Mouse (Mus musculus) thymus, postnatal 36 days (tissue): Measurements from ENCODE around the gene Olfr115.

ENCODE experiments used
- DNase-seq, 2 experiments: peaks; one replicate each; pipeline ENCODE4 v3.0.0; 2022; ENCODE audit warnings: mixed read lengths in 2 of 2

Olfr115 gene

DNA sequence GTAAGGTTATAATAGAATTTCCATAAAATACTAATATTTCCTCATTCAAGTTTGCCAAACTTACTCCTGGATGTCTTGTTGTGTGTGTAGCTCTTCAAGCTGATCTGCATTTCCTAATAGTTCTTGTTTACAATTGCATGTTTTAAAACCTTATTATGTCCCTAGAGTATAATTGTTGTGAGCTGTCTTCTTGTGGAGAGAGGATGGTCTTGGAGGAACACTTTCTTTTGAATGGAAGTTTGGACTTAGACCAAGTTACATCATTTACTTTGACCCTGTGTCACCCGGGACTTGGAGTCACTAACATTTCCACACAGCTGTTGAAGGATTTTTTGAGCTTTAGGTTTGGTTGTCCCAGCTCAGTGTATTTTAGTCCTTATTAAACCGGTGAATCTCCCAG lies at the start of gene Olfr115, which contains the start of gene Olfr116:
Olfr115 (minus strand) TSS at position 101 of the 400 bp plus-strand sequence.
Olfr116 (minus strand) TSS at position 191 of the 400 bp plus-strand sequence.
- DNase-seq: no peak

- DNase-seq: no peak
Observed at GRCm38 (mm10) chr17:37666688-37667087, 39.8 kb upstream of the Olfr115 start, which contains the start of gene Olfr118. Gene Olfr118 (plus strand): TSS chr17:37666988.

DNA sequence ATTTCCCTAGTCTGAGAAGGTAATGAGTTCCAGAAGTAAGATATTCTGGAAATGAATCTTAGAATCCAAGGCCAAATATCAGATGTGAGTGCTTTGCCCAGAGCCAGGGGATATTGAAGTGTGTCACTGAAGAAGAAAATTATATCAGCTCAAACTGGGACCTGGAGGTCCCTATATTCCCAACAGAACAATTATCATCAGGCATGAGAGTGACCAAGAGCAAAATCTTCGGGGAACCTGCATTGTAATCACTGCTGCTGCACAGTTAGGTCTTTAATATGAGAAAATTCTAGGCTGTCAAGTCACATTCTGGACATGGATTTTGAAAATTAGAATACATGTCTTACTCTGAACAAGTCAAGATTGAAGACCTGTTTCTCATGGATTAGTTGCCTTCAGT lies 36.8 kb upstream of the Olfr115 start, which contains the start of gene Olfr117:
Olfr117 (minus strand) TSS at position 101 of the 400 bp plus-strand sequence.
- DNase-seq: no peak

- DNase-seq: no peak
Observed at GRCm38 (mm10) chr17:37592643-37593042, 34.3 kb downstream of the Olfr115 start, which contains the start of gene Olfr114. Gene Olfr114 (minus strand): TSS chr17:37592743.

DNA sequence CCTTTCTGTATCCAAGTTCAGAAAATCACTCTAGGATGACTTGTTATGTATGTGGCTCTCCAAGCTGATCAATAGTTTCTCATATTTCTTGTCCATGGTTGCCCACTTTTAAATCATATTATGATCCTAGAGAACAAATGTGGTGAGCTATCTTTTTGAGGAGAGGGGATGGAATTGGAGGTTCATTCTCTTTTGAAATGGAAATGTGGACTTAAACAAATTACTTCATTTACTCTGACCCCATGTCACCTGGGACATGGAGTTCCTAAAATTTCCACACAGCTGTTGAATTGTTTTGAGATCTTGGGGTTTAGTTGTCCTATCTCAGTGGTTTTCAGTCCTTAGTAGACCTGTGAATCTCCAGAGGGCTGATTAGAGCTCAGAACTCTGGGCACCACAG lies 49.3 kb downstream of the Olfr115 start, which contains the start of gene Olfr113:
Olfr113 (minus strand) TSS at position 101 of the 400 bp plus-strand sequence.
- DNase-seq: no peak

DNA sequence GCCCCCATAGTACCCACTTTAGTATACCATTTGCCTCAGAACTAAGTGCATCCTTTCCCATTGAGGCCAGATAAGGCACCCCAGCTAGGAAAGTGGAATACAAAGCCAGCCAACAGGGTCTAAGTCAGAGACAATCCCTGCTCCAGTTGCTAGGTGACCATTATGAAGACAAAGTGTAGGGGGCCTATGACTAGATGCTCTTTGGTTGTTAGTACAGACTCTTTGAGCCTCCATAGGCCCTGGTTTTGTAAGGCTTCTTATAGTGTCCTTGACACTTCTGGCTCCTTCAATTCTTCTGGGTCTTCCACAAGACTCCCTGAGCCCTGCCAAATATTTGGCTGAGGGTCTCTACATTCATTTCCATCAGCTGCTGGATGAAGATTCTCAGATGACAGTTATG lies 57.6 kb downstream of the Olfr115 start, which contains the start of gene Olfr112:
Olfr112 (minus strand) TSS at position 101 of the 400 bp plus-strand sequence.
- DNase-seq: no peak
